Mouse (Mus musculus) heart, adult 2 months (tissue): ENCODE data around the gene Cldn12.

ENCODE experiments used
- CTCF ChIP-seq: fragments of 200-600 bp; IDR thresholded peaks from 2 replicates; pipeline ENCODE4 v1.8.1; 2022; ENCODE audit warnings: antibody characterized with exemption, mild to moderate bottlenecking, moderate library complexity
- POLR2A ChIP-seq: fragments of 200-500 bp; IDR thresholded peaks from 2 replicates; pipeline ENCODE4 v1.6.1; 2011; ENCODE audit warnings: mild to moderate bottlenecking, low read depth, low read length, control low read depth; ENCODE audit not compliant: insufficient read depth

DNA sequence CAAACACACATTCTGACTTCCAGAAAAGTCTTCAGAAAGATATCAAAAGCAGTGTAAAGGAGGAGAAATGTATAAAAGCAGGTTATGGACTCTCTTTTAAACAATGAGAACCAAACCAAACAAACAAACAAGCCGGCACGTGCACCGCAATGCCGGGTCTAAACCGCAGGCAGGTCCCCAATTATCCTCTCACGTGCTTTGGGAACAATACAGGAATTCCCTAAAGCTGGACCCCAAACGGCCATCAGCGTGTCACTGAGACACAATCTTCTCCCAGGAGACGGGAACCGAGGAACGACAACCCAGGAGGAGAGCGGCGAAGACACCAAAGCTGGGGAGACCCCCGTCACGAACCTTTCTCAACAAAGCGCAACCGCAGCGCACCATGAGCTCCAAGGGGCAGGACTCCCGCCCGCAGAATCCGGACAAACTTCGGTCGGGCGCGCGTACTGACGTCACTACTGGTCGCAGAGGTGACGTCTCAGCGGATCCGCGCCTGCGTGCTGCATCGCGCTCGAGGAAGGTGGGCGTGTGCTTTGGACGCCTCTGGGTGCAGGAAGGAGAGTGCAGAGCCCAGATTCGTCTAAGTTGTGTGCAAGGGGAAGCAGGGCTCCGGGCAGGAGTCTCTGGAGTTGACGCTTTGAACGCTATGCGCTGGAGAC is 44.5 kb upstream of the Cldn12 start, which contains the start of gene Gtpbp10:
- no peak for TF ChIP-seq CTCF
- TF ChIP-seq POLR2A = peak; percentile 79
